Mouse (Mus musculus) intestine, embryonic 14.5 days (tissue): ENCODE data around the gene Ccl3. TPM values are rescaled to one million over a fixed set of nuclear protein-coding genes. Genes with fewer than 3 reads are reported as not detected.

ENCODE experiments used
- polyA plus RNA-seq: library from polyadenylated mRNA; unstranded; fragments of >200 nt; fragmentation: Nextera tagmentation; extraction: Ambion mirVana; gene quantifications from 2 replicates; pipeline ENCODE4 v1.2.1, GENCODE M21; 2014

Gene Ccl3
- polyA plus RNA-seq, 1 experiment from 2014 or later = 0.65 TPM

Other genes with a start within 250 kb of the Ccl3 start
- gene Rasl10b, start 240.2 kb downstream of the Ccl3 start, polyA plus RNA-seq = 1.7 and 2.3 TPM in 2 replicates
- gene Gas2l2, start 219.9 kb downstream of the Ccl3 start, polyA plus RNA-seq = 0.09 TPM in 1 of 2 replicates, not detected in the other
- gene 1700020L24Rik, start 211.7 kb downstream of the Ccl3 start, polyA plus RNA-seq = 1.3 and 1.4 TPM in 2 replicates
- gene Mmp28, start 186.3 kb downstream of the Ccl3 start, polyA plus RNA-seq = 1.2 and 1.5 TPM in 2 replicates
- 13.5 and 14.1 TPM in 2 replicates for gene Taf15, start 176.3 kb downstream of the Ccl3 start, polyA plus RNA-seq
- gene Heatr9, start 127.2 kb downstream of the Ccl3 start, polyA plus RNA-seq = not detected in 2 replicates
- 2.9 and 3.0 TPM in 2 replicates for gene Ccl5, start 118.8 kb downstream of the Ccl3 start, polyA plus RNA-seq
- 6.0 and 6.8 TPM in 2 replicates for gene Ccl9, start 70.7 kb downstream of the Ccl3 start, polyA plus RNA-seq
- gene Ccl6, start 56.3 kb downstream of the Ccl3 start, polyA plus RNA-seq = 3.9 and 4.3 TPM in 2 replicates
- gene Rpl9-ps1, start 3.7 kb downstream of the Ccl3 start, polyA plus RNA-seq = not detected in 2 replicates
- gene Ccl4, start 13.2 kb upstream of the Ccl3 start, polyA plus RNA-seq = 0.30 and 0.68 TPM in 2 replicates
- gene Wfdc17, start 54.6 kb upstream of the Ccl3 start, polyA plus RNA-seq = 0.50 and 2.6 TPM in 2 replicates
- gene Wfdc18, start 59.7 kb upstream of the Ccl3 start, polyA plus RNA-seq = not detected in 2 replicates
- gene Wfdc21, start 97.6 kb upstream of the Ccl3 start, polyA plus RNA-seq = 0.65 TPM in 1 of 2 replicates, not detected in the other
- 24.0 and 28.4 TPM in 2 replicates for gene Heatr6, start 104.3 kb upstream of the Ccl3 start, polyA plus RNA-seq
- gene Hnf1b, start 200.7 kb upstream of the Ccl3 start, polyA plus RNA-seq = 11.5 and 15.1 TPM in 2 replicates